Mouse (Mus musculus) kidney, postnatal 0 days (tissue): Measurements from ENCODE around the gene Tmem150b. TPM values are rescaled to one million over a fixed set of nuclear protein-coding genes. Genes with fewer than 3 reads are reported as not detected.
A peak's percentile ranks its signal among the peaks of the same experiment; 100 is the strongest.

Source experiments
- ATAC-seq: fragments of 200-750 bp; cut with Nextera tagmentation; replicated peaks from 2 replicates; pipeline ENCODE4 v1.8.0; 2017; ENCODE audit warnings: low read depth, moderate number of reproducible peaks, moderate TSS enrichment, moderate library complexity; ENCODE audit not compliant: low FRiP score
- DNase-seq: peaks from one replicate; pipeline ENCODE4 v3.0.0-alpha.2; 2016; ENCODE audit warnings: low spot score
- H3K27ac ChIP-seq: fragments of 300-500 bp; sonication (generic); 2 replicates; pipeline ENCODE4 v1.5.1; 2014; ENCODE audit warnings: mild to moderate bottlenecking
- H3K27me3 ChIP-seq: fragments of 300-500 bp; sonication (generic); 2 replicates; pipeline ENCODE4 v1.6.1; 2014; ENCODE audit warnings: low read length, mixed read lengths; ENCODE audit not compliant: insufficient read depth
- H3K36me3 ChIP-seq: fragments of 300-500 bp; sonication (generic); 2 replicates; pipeline ENCODE4 v1.6.1; 2014; ENCODE audit warnings: low read length, mixed read lengths; ENCODE audit not compliant: insufficient read depth
- H3K4me1 ChIP-seq: fragments of 300-500 bp; sonication (generic); replicated peaks from 2 replicates; pipeline ENCODE4 v1.6.1; 2014; ENCODE audit warnings: antibody characterized with exemption, low read length, mixed read lengths; ENCODE audit not compliant: insufficient read depth
- H3K4me2 ChIP-seq: fragments of 300-500 bp; sonication (generic); 2 replicates; pipeline ENCODE4 v1.6.1; 2014; ENCODE audit warnings: mild to moderate bottlenecking, low read length, moderate library complexity, mixed read lengths
- H3K4me3 ChIP-seq: fragments of 300-500 bp; sonication (generic); replicated peaks from 2 replicates; pipeline ENCODE4 v1.5.1; 2014; ENCODE audit warnings: low read depth, low read length
- H3K9ac ChIP-seq: fragments of 300-500 bp; sonication (generic); 2 replicates; pipeline ENCODE4 v1.6.1; 2014; ENCODE audit warnings: low read depth, low read length
- H3K9me3 ChIP-seq: fragments of 300-500 bp; sonication (generic); replicated peaks from 2 replicates; pipeline ENCODE4 v1.6.1; 2016; ENCODE audit warnings: low read length, inconsistent platforms, mixed read lengths
- CTCF ChIP-seq: IDR thresholded peaks from 2 replicates; pipeline ENCODE4 v1.5.1; 2016; ENCODE audit warnings: antibody characterized with exemption, low read depth, mild to moderate bottlenecking, moderate library complexity
- WGBS: fragments of 180-500 bp; shearing (Covaris S2); extraction: QIAGEN DNeasy Blood & Tissue Kit; methylation state at CpG from one replicate; pipeline ENCODE4 v1.1.7; 2014; 5-methylcytosine and 5-hydroxymethylcytosine counted together
- polyA plus RNA-seq: library from polyadenylated mRNA; unstranded; fragments of >200 nt; fragmentation: Nextera tagmentation; extraction: Ambion mirVana; gene quantifications from 2 replicates; pipeline ENCODE4 v1.2.1, GENCODE M21; 2015

Gene Tmem150b
- polyA plus RNA-seq, 1 experiment from 2014 or later, result 0.12 TPM

DNA sequence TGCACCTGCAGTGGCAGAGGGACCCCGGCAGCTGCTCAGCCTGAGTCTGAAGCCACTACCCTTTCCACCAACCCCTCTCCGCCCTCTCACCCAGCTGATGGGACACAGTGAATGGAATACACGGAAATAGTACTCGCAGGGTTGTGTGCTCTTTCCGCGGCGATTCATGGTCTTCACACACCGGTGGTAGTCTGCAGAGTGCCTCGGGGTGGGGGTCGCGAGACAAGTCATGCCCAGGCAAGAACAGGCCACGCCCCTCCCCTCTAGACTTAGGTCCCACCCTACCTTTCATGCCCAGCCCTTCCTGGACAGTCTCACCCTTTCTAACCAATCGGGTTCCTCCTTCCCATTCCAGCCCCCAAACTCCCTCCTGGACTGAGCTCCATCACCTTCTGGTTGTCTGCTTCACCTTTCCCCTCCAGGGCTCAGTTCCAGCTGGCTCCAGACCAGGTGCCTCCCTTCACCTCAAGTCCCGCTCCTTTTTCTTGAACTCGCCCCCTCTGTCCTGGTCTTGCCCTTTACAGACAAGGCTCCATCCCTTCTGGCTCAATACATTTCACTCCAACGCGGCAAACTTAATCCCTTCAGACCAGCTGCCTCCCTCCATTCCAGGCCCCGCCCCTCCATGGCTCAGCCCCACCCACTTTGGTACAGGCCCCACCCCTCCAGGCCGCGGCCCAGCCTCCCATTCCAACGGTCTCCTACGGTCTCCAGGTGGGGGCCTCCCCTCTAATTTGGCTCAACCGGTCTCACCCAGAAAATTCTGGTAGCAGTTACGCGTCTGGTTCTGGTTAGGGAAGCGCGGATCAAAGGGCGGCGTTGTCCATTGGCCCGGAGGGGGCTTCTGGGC lies 27.1 kb upstream of the Tmem150b start:
- 2% methylated on average over 30 of the region's 30 CpGs for WGBS

DNA sequence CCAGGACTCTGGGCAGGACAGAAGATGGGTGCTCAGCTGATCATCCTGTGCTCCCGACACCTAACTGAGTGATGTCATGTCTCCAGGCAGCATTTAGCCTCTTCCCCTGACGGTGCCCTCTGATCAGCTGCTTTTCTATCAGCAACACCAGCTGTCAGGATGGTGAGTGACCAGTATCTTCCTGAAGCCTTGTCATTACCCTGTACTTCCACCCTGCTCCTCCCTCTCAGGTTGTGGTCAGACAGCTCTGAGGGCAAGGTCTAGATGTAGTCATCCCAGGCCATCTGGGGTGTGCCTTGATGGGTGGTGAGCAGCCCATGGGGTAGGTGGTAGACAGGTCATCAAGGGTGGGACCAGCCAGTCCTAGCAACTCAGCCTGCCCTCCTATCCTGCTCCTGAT lies 24.1 kb upstream of the Tmem150b start:
- no peak; the same call in 1 of the 2 replicates for ATAC-seq
- H3K4me2 ChIP-seq, result no peak overlapping the region
- no peak for TF ChIP-seq CTCF
- no peak overlapping the region for H3K9ac ChIP-seq
- no peak overlapping the region for H3K4me3 ChIP-seq
- H3K36me3 ChIP-seq, result peaks cover 3% of the 10 kb centered on the region
- H3K27ac ChIP-seq, result no peak overlapping the region
- 87% methylated on average over 2 of the region's 2 CpGs for WGBS
- no peaks in the 10 kb centered on the region for H3K9me3 ChIP-seq
- no peaks in the 10 kb centered on the region for H3K27me3 ChIP-seq
- no peak for DNase-seq
- H3K4me1 ChIP-seq, result peaks cover 14% of the 10 kb centered on the region; the same call in 1 of the 2 replicates

More for the DNA sequence above, 27.1 kb upstream of the Tmem150b start:
- Histone ChIP-seq H3K9ac (peak overlapping the region; percentile 41; the same call in 1 of the 2 replicates), H3K36me3 (no peaks in the 10 kb centered on the region), H3K27ac (peak overlapping the region; percentile 38; the same call in 1 of the 2 replicates), H3K27me3 (no peaks in the 10 kb centered on the region), H3K9me3 (no peaks in the 10 kb centered on the region), H3K4me2 (peak overlapping the region; percentile 53), H3K4me3 (peak overlapping the region; percentile 36), H3K4me1 (peaks cover 14% of the 10 kb centered on the region; the same call in 1 of the 2 replicates)
- peak; percentile 75 for DNase-seq
- ATAC-seq, result peak; percentile 86
- TF ChIP-seq CTCF, result no peak

- H3K4me2 ChIP-seq, result no peak overlapping the region
- H3K27me3 ChIP-seq, result no peaks in the 10 kb centered on the region
- no peak for TF ChIP-seq CTCF
- H3K4me1 ChIP-seq, result peaks cover 12% of the 10 kb centered on the region; the same call in 1 of the 2 replicates
- H3K9me3 ChIP-seq, result no peaks in the 10 kb centered on the region
- ATAC-seq, result no peak
- no peak overlapping the region for H3K4me3 ChIP-seq
- H3K36me3 ChIP-seq, result peaks cover 3% of the 10 kb centered on the region
- H3K27ac ChIP-seq, result no peak overlapping the region
- DNase-seq, result no peak
- 71% methylated on average over 4 of the region's 4 CpGs for WGBS
- H3K9ac ChIP-seq, result no peak overlapping the region
Observed at GRCm38 (mm10) chr7:4748321-4748720, 23.3 kb upstream of the Tmem150b start.

- no peak overlapping the region for H3K9ac ChIP-seq
- DNase-seq, result no peak
- no peak overlapping the region for H3K27ac ChIP-seq
- TF ChIP-seq CTCF, result no peak
- H3K4me3 ChIP-seq, result no peak overlapping the region
- 76% methylated on average over 9 of the region's 9 CpGs for WGBS
- H3K27me3 ChIP-seq, result no peaks in the 10 kb centered on the region
- H3K9me3 ChIP-seq, result no peaks in the 10 kb centered on the region
- H3K4me1 ChIP-seq, result peaks cover 13% of the 10 kb centered on the region
- ATAC-seq, result no peak
- no peak overlapping the region for H3K4me2 ChIP-seq
- peaks cover 7% of the 10 kb centered on the region for H3K36me3 ChIP-seq
Observed at GRCm38 (mm10) chr7:4747156-4747899, 22.3 kb upstream of the Tmem150b start.

- Histone ChIP-seq H3K27me3 (no peaks in the 10 kb centered on the region), H3K27ac (no peak overlapping the region), H3K4me3 (no peak overlapping the region), H3K9me3 (no peaks in the 10 kb centered on the region), H3K9ac (no peak overlapping the region), H3K4me2 (no peak overlapping the region), H3K36me3 (peaks cover 7% of the 10 kb centered on the region), H3K4me1 (peaks cover 13% of the 10 kb centered on the region)
- ATAC-seq (no peak), DNase-seq (no peak)
- 85% methylated on average over 22 of the region's 22 CpGs for WGBS
- no peak for TF ChIP-seq CTCF
Observed at GRCm38 (mm10) chr7:4746326-4746980, 21.4 kb upstream of the Tmem150b start.

DNA sequence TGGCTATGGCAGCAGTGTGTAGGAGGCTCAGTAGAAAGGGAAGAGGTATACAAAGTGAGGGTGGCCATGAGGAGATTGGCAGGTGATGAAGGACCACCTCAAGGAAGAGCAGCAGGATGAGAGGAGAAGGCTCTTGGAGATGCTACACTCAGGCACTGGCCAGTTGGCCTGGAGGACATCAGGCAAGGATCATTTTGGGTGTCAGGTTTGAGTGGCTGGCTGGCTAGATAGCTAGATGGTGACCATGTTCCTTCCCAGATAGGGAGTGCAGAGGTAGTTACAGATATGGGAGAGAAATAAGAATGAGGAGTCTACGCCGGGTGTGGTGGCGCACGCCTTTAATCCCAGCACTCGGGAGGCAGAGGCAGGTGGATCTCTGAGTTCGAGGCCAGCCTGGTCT lies 19.8 kb upstream of the Tmem150b start:
- no peak overlapping the region for H3K27ac ChIP-seq
- no peak overlapping the region for H3K9ac ChIP-seq
- WGBS, result 96% methylated on average over 6 of the region's 6 CpGs
- H3K4me1 ChIP-seq, result peaks cover 15% of the 10 kb centered on the region
- no peak overlapping the region for H3K4me3 ChIP-seq
- DNase-seq, result no peak
- peaks cover 7% of the 10 kb centered on the region for H3K36me3 ChIP-seq
- no peaks in the 10 kb centered on the region for H3K9me3 ChIP-seq
- no peaks in the 10 kb centered on the region for H3K27me3 ChIP-seq
- TF ChIP-seq CTCF, result no peak
- H3K4me2 ChIP-seq, result no peak overlapping the region
- ATAC-seq, result no peak
